Mouse (Mus musculus) neural tube, embryonic 11.5 days (tissue): ENCODE measurements around the gene Prkcz. TPM values are rescaled to one million over a fixed set of nuclear protein-coding genes. Genes with fewer than 3 reads are reported as not detected.

Source experiments
- ATAC-seq: fragments of 200-750 bp; cut with Nextera tagmentation; 2 replicates; pipeline ENCODE4 v1.8.0; 2017; ENCODE audit warnings: moderate number of reproducible peaks, mild to moderate bottlenecking, moderate TSS enrichment, moderate library complexity; ENCODE audit not compliant: insufficient read depth, low FRiP score, low TSS enrichment
- DNase-seq: peaks from one replicate; pipeline ENCODE4 v3.0.0-alpha.2; 2015; ENCODE audit warnings: low spot score
- H3K27ac ChIP-seq: fragments of 300-500 bp; sonication (generic); 2 replicates; pipeline ENCODE4 v1.5.1; 2014; ENCODE audit warnings: low read depth, mild to moderate bottlenecking, low read length
- H3K27me3 ChIP-seq: fragments of 300-500 bp; sonication (generic); 2 replicates; pipeline ENCODE4 v1.6.1; 2014; ENCODE audit warnings: mild to moderate bottlenecking, low read length, mixed read lengths; ENCODE audit not compliant: control insufficient read depth, insufficient read depth
- H3K36me3 ChIP-seq: fragments of 300-500 bp; sonication (generic); 2 replicates; pipeline ENCODE4 v1.6.1; 2014; ENCODE audit warnings: mild to moderate bottlenecking, low read length, moderate library complexity, mixed read lengths; ENCODE audit not compliant: control insufficient read depth, insufficient read depth
- H3K4me1 ChIP-seq: fragments of 300-500 bp; sonication (generic); 2 replicates; pipeline ENCODE4 v1.6.1; 2014; ENCODE audit warnings: low read length, mixed read lengths; ENCODE audit not compliant: control insufficient read depth, insufficient read depth
- H3K4me2 ChIP-seq: fragments of 300-500 bp; sonication (generic); 2 replicates; pipeline ENCODE4 v1.6.1; 2014; ENCODE audit warnings: low read depth, mild to moderate bottlenecking, moderate library complexity
- H3K4me3 ChIP-seq: fragments of 300-500 bp; sonication (generic); 2 replicates; pipeline ENCODE4 v1.5.1; 2014; ENCODE audit warnings: low read depth, low read length
- H3K9ac ChIP-seq: fragments of 300-500 bp; sonication (generic); 2 replicates; pipeline ENCODE4 v1.6.1; 2014; ENCODE audit warnings: mild to moderate bottlenecking, low read length
- H3K9me3 ChIP-seq: fragments of 300-500 bp; sonication (generic); 2 replicates; pipeline ENCODE4 v1.6.1; 2016; ENCODE audit warnings: low read length; ENCODE audit not compliant: control insufficient read depth
- WGBS: fragments of 180-500 bp; shearing (Covaris S2); extraction: QIAGEN DNeasy Blood & Tissue Kit; methylation state at CpG from one replicate; pipeline ENCODE4 v1.1.7; 2014; 5-methylcytosine and 5-hydroxymethylcytosine counted together
- polyA plus RNA-seq: library from polyadenylated mRNA; unstranded; fragments of >200 nt; fragmentation: Nextera tagmentation; extraction: Ambion mirVana; gene quantifications from 2 replicates; pipeline ENCODE4 v1.2.1, GENCODE M21; 2014

The Prkcz gene
- polyA plus RNA-seq, 1 experiment from 2014 or later: 22.7 TPM

DNA sequence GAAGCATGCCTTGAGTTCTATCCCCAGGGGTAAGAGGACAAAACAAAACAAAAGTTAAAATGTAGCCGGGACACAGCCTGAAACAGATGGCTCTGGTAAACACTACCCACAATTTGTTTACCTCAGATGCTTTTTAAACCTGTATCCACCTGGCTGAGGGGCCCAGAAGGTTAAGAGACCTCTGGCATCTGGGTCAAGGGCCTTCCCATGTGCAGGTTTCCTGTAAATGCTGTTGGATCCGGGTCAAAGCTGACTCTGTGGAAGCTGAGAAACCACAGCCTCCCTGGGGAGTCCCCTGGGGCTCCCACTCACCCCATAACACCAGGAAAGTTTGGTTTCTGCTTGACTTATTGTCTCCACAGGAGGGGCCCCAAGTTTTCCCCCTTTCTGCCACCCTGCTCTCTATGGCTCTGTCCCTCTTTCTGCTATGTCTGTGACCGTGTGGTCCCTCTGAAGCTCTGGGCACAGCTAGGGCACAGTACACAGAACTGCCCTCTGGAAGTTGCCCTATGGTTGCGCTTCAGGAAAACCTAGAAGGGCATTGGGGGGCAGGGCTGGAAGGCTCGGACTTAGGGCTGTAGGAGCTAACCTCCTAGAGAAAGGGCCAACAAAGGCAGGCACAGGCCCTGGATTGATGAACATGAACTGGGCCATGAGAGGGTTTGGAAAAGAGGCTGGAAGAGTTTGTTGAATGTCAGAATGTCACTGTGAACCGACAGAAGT lies 115.2 kb downstream of the Prkcz start:
- no peak overlapping the region for H3K4me3 ChIP-seq
- H3K27ac ChIP-seq: no peak overlapping the region
- no peaks in the 10 kb centered on the region for H3K9me3 ChIP-seq
- no peak overlapping the region for H3K9ac ChIP-seq
- ATAC-seq: no peak
- DNase-seq: no peak
- 65% methylated on average over 6 of the region's 6 CpGs for WGBS
- H3K27me3 ChIP-seq: no peaks in the 10 kb centered on the region
- peaks cover 5% of the 10 kb centered on the region for H3K4me1 ChIP-seq
- no peaks in the 10 kb centered on the region for H3K36me3 ChIP-seq
- no peak overlapping the region for H3K4me2 ChIP-seq

DNA sequence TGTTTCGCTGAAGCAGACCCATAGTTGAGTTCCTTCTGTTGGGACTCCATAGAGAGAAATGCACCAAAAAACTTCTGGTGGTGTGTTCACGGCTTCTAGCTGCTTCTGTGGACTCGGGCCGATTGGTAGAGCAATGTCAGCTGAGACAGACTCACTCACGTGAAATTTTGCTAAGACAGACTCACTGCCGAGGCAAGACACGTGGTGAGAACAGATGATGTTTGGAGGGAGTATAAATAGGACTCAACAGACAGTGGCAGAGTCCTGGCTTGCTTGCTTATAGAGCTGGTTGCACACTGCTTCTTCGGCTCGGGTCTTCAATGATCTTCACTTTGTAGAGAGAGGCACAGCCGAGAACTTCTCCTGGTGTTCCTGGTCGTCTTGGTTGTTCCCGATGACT lies 117.9 kb downstream of the Prkcz start:
- H3K27ac ChIP-seq: no peak overlapping the region
- H3K36me3 ChIP-seq: no peaks in the 10 kb centered on the region
- H3K4me3 ChIP-seq: no peak overlapping the region
- H3K4me1 ChIP-seq: no peaks in the 10 kb centered on the region
- H3K9me3 ChIP-seq: no peaks in the 10 kb centered on the region
- no peak overlapping the region for H3K9ac ChIP-seq
- ATAC-seq: no peak
- WGBS: 89% methylated on average over 12 of the region's 12 CpGs
- no peak overlapping the region for H3K4me2 ChIP-seq
- no peaks in the 10 kb centered on the region for H3K27me3 ChIP-seq
- DNase-seq: no peak

DNA sequence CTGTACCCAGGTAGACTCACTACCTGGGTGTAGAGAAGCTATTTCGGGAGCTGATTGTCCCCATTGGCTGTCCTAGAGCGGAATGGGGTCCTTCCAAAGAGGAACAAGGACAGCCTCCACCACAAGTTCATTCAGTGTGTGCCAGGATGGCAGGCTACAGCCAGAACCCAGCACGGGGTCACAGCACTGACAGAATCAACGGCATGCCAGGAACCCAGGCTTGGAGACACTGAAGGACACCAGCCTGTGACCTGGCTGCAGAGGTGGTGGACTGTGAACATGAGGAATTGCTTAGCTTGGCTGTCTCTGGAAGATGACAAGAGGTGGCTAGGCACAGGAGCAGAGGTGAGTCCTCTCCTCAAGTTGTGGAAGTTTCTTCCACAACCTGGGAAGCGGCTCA lies 118.9 kb downstream of the Prkcz start:
- 93% methylated on average over 5 of the region's 5 CpGs for WGBS
- no peak overlapping the region for H3K4me3 ChIP-seq
- H3K27ac ChIP-seq: no peak overlapping the region
- no peaks in the 10 kb centered on the region for H3K27me3 ChIP-seq
- no peak overlapping the region for H3K4me2 ChIP-seq
- DNase-seq (no peak), ATAC-seq (no peak)
- H3K9me3 ChIP-seq: no peaks in the 10 kb centered on the region
- H3K4me1 ChIP-seq: no peaks in the 10 kb centered on the region
- H3K36me3 ChIP-seq: no peaks in the 10 kb centered on the region
- no peak overlapping the region for H3K9ac ChIP-seq

DNA sequence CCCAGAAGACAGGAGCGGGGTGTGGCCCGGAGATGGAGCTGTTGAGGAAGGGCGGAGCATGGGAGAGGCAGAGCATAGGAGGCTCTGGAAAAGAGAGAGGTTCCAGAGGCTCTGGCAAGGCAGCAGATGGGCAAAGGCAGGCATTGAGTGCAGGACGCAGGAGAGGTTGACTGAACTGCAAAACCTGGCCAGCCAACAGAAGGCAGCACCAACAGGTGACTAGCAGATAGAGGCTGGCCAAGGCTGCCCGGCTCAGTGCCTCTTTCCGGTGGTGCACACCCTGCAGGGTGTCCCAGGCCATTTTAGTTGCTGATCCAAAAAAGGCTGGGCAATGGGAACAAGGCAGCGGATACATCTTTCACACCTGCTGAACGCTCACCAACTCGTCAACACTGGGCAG lies 119.4 kb downstream of the Prkcz start:
- H3K4me3 ChIP-seq: no peak overlapping the region
- no peak overlapping the region for H3K27ac ChIP-seq
- DNase-seq: no peak
- no peak overlapping the region for H3K9ac ChIP-seq
- H3K4me2 ChIP-seq: no peak overlapping the region
- H3K27me3 ChIP-seq: no peaks in the 10 kb centered on the region
- no peak for ATAC-seq
- no peaks in the 10 kb centered on the region for H3K9me3 ChIP-seq
- H3K36me3 ChIP-seq: no peaks in the 10 kb centered on the region
- WGBS: 79% methylated on average over 9 of the region's 9 CpGs
- no peaks in the 10 kb centered on the region for H3K4me1 ChIP-seq

DNA sequence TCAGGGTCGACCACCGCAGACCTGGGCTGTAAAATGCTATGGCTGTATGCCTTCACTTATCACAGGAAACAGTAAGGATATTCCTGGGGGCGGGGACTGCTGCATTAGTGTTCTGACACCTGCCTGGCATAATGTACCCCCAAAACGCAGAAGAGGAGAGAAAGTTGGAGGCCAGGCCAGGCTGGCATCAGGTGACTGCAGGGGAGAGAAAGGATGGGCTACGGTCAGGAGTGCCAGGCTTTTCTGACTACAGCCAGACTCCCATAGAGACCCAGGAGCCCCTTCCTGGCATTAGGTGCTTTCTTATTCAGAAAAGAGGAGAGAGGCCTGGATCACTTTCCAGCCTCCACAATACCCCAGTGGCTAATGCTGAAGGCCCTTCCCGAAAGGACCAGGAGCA lies 121.7 kb downstream of the Prkcz start:
- Histone ChIP-seq H3K4me1 (peaks cover 11% of the 10 kb centered on the region), H3K9ac (no peak overlapping the region), H3K4me3 (no peak overlapping the region), H3K27ac (no peak overlapping the region), H3K4me2 (no peak overlapping the region), H3K9me3 (no peaks in the 10 kb centered on the region), H3K27me3 (no peaks in the 10 kb centered on the region), H3K36me3 (no peaks in the 10 kb centered on the region)
- 51% methylated on average over 6 of the region's 6 CpGs for WGBS
- ATAC-seq (no peak), DNase-seq (no peak)

DNA sequence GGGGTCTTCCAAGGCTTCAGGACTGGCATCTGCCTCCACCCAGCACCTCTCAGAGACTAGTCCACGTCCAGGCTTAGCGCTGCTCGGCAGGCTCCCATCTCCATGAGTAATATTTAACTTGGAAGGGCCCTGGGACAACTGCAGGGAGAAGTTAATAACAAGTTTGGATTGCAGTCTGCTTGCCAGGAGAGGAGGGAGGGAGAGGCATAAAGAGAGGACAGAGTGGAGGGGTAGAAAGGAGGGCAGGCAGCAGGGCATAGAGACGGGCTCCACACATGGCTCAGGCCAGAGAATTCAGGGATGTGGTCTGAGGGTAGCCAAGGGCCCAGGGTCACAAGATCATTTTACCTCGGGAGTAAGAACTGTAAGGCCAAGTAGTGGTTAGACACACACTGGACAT lies 122.9 kb downstream of the Prkcz start:
- Histone ChIP-seq H3K4me2 (no peak overlapping the region), H3K4me3 (no peak overlapping the region), H3K36me3 (no peaks in the 10 kb centered on the region), H3K4me1 (peaks cover 23% of the 10 kb centered on the region), H3K27ac (no peak overlapping the region), H3K9ac (no peak overlapping the region), H3K9me3 (no peaks in the 10 kb centered on the region), H3K27me3 (no peaks in the 10 kb centered on the region)
- ATAC-seq (no peak), DNase-seq (no peak)
- WGBS: 68% methylated on average over 5 of the region's 5 CpGs

DNA sequence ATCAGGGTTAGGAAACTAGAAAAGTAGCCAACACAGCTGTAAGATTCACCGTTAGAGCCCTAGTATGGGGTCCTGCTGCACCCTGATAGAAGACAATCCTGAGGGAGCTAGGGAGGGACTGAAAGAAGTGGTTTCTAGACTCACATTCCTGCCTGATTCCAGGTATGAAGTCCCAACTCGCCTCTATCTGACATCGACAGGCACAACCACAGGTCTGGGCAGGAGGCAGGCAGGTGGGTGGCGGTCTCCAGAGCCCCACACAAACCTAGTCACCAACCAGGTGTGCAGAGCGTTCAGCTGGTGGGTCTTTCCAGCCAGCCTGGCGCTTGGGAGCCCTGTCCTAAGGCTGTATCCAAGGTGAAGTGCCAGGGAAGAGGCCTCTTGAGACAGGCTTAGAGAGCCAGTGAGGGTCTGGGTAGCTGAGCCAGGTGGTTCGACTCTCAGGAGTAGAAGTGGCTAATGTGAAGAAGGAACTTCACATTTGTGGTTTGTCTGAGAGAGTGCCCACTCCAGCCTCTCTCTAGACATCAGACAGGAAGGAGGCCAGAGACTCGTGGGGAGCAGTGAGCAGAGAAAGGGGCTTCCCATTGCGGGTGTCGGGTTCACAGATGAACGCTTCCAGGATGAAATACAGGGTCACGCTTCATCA lies 124.3 kb downstream of the Prkcz start:
- Histone ChIP-seq H3K9me3 (no peaks in the 10 kb centered on the region), H3K27me3 (no peaks in the 10 kb centered on the region), H3K36me3 (no peaks in the 10 kb centered on the region), H3K4me2 (no peak overlapping the region), H3K4me3 (no peak overlapping the region), H3K4me1 (peaks cover 24% of the 10 kb centered on the region), H3K27ac (no peak overlapping the region), H3K9ac (no peak overlapping the region)
- ATAC-seq: no peak
- WGBS: 73% methylated on average over 12 of the region's 12 CpGs
- DNase-seq: no peak

DNA sequence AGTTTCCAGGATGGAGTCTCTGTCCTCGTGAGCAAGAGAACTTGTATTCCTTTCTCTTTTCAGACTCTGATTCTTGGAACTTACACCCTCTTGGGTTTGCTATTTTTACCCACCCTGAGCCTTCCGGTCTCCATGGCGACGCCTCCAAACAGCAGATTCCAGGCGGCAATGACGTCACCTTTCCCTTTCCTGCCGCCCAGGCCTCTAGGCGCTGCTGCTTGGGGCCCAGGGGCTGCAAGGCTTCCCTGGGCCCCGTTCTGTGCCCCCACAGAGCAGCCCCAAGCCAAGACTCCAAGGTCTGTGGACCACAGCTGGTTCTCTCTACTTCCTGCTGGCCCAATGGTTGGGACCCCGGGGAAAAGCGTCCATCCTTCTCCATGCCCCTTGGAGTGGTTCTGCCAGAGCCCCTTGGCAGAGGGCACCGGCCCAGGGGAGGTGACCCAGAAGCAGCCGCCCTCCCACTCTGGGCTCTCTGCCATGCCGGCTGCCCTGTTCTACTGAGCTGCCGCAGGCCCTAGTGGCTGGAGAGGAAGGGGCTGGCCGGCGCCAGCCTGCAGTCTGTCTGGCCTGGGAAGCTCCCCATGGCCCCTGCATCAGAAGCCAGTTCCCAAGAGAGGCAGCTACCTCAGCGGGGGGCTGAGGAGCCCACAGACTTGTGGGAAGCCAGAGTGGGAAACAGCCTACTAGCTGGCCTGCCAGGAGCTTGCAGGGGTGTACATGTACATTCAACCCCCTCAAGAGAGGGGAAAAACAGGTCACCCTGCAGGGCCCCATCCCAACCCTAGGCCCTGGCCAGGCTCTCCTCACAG lies 125.6 kb downstream of the Prkcz start:
- Histone ChIP-seq H3K4me2 (peak overlapping the region; percentile 27), H3K4me3 (no peak overlapping the region), H3K4me1 (peaks cover 24% of the 10 kb centered on the region), H3K36me3 (no peaks in the 10 kb centered on the region), H3K9ac (peak overlapping the region; percentile 54), H3K9me3 (no peaks in the 10 kb centered on the region), H3K27ac (peak overlapping the region; percentile 84), H3K27me3 (no peaks in the 10 kb centered on the region)
- WGBS: 32% methylated on average over 18 of the region's 18 CpGs
- DNase-seq (peak; percentile 84), ATAC-seq (peak; percentile 69)
